Mouse (Mus musculus) stomach, embryonic 16.5 days (tissue): Measurements from ENCODE around the gene Bbs9. TPM values are rescaled to one million over a fixed set of nuclear protein-coding genes. Genes with fewer than 3 reads are reported as not detected.
"Not testable (repeated sequence)": the region's sequence is repeated elsewhere in the genome, so short reads cannot be mapped to it uniquely, and the experiment has no call there.

Experiments used
- ATAC-seq: fragments of 200-750 bp; cut with Nextera tagmentation; 2 replicates; pipeline ENCODE4 v1.8.0; 2017; ENCODE audit warnings: moderate number of reproducible peaks, moderate TSS enrichment; ENCODE audit not compliant: insufficient read depth, low FRiP score
- H3K27ac ChIP-seq: fragments of 300-500 bp; sonication (generic); 2 replicates; pipeline ENCODE4 v1.5.1; 2014; ENCODE audit warnings: low read length
- H3K27me3 ChIP-seq: fragments of 300-500 bp; sonication (generic); 2 replicates; pipeline ENCODE4 v1.6.1; 2014; ENCODE audit warnings: low read length, control low read depth, mixed read lengths; ENCODE audit not compliant: control insufficient read depth, insufficient read depth
- H3K36me3 ChIP-seq: fragments of 300-500 bp; sonication (generic); 2 replicates; pipeline ENCODE4 v1.6.1; 2014; ENCODE audit warnings: low read length; ENCODE audit not compliant: control insufficient read depth, insufficient read depth
- H3K4me1 ChIP-seq: fragments of 300-500 bp; sonication (generic); 2 replicates; pipeline ENCODE4 v1.6.1; 2014; ENCODE audit warnings: low read length, control low read depth, mixed read lengths; ENCODE audit not compliant: control insufficient read depth, insufficient read depth
- H3K4me2 ChIP-seq: fragments of 300-500 bp; sonication (generic); 2 replicates; pipeline ENCODE4 v1.6.1; 2014; ENCODE audit warnings: low read depth, low read length, mixed read lengths
- H3K4me3 ChIP-seq: fragments of 300-500 bp; sonication (generic); replicated peaks from 2 replicates; pipeline ENCODE4 v1.5.1; 2014; ENCODE audit warnings: mild to moderate bottlenecking, low read length
- H3K9ac ChIP-seq: fragments of 300-500 bp; sonication (generic); 2 replicates; pipeline ENCODE4 v1.6.1; 2014; ENCODE audit warnings: low read length
- H3K9me3 ChIP-seq: fragments of 300-500 bp; sonication (generic); replicated peaks from 2 replicates; pipeline ENCODE4 v1.6.1; 2016; ENCODE audit warnings: low read length, control low read depth; ENCODE audit not compliant: control insufficient read depth
- WGBS: fragments of 180-500 bp; shearing (Covaris S2); extraction: QIAGEN DNeasy Blood & Tissue Kit; methylation state at CpG from one replicate; pipeline ENCODE4 v1.1.7; 2014; 5-methylcytosine and 5-hydroxymethylcytosine counted together
- polyA plus RNA-seq: library from polyadenylated mRNA; unstranded; fragments of >200 nt; fragmentation: Nextera tagmentation; extraction: Ambion mirVana; gene quantifications from 2 replicates; pipeline ENCODE4 v1.2.1, GENCODE M21; 2015

The Bbs9 gene
- polyA plus RNA-seq, 1 experiment from 2014 or later, result 12.2 TPM

GRCm38 (mm10) chr9:22849212-22849611 is 373.7 kb downstream of the Bbs9 start:
- H3K9ac ChIP-seq, result no peak overlapping the region
- H3K4me2 ChIP-seq, result no peak overlapping the region
- H3K27me3 ChIP-seq, result no peaks in the 10 kb centered on the region
- no peaks in the 10 kb centered on the region for H3K36me3 ChIP-seq
- H3K27ac ChIP-seq, result no peak overlapping the region
- 60% methylated on average over 4 of the region's 4 CpGs for WGBS
- no peak for ATAC-seq
- H3K9me3 ChIP-seq, result no peaks in the 10 kb centered on the region
- no peaks in the 10 kb centered on the region for H3K4me1 ChIP-seq
- H3K4me3 ChIP-seq, result no peak overlapping the region

GRCm38 (mm10) chr9:22869147-22869546 is 393.6 kb downstream of the Bbs9 start:
- H3K27ac ChIP-seq, H3K27me3 ChIP-seq, H3K4me1 ChIP-seq, H3K9ac ChIP-seq, H3K4me2 ChIP-seq, H3K4me3 ChIP-seq, H3K9me3 ChIP-seq, H3K36me3 ChIP-seq, ATAC-seq: not testable (repeated sequence)
- WGBS, result 78% methylated on average over 6 of the region's 6 CpGs

- H3K9me3 ChIP-seq, result no peaks in the 10 kb centered on the region
- H3K4me3 ChIP-seq, result no peak overlapping the region
- H3K9ac ChIP-seq, result no peak overlapping the region
- no peaks in the 10 kb centered on the region for H3K27me3 ChIP-seq
- WGBS, result 86% methylated on average over 3 of the region's 3 CpGs
- H3K36me3 ChIP-seq, result no peaks in the 10 kb centered on the region
- 0 out of 2 replicates have a peak, but pooled peaks cover 3% of the 10 kb centered on the region for H3K4me1 ChIP-seq
- no peak overlapping the region for H3K4me2 ChIP-seq
- H3K27ac ChIP-seq, result no peak overlapping the region
- ATAC-seq, result no peak
Measured at GRCm38 (mm10) chr9:22870661-22871060, 395.1 kb downstream of the Bbs9 start.

GRCm38 (mm10) chr9:22875231-22875630 is 399.7 kb downstream of the Bbs9 start:
- Histone ChIP-seq H3K27ac (no peak overlapping the region), H3K27me3 (no peaks in the 10 kb centered on the region), H3K4me1 (0 out of 2 replicates have a peak, but pooled peaks cover 3% of the 10 kb centered on the region), H3K9ac (no peak overlapping the region), H3K4me2 (no peak overlapping the region), H3K9me3 (no peaks in the 10 kb centered on the region), H3K36me3 (no peaks in the 10 kb centered on the region), H3K4me3 (no peak overlapping the region)
- WGBS, result 46% methylated on average over 1 of the region's 1 CpGs
- no peak; the same call in 1 of the 2 replicates for ATAC-seq

- no peaks in the 10 kb centered on the region for H3K27me3 ChIP-seq
- H3K9me3 ChIP-seq, result no peaks in the 10 kb centered on the region
- H3K36me3 ChIP-seq, result no peaks in the 10 kb centered on the region
- no peak for ATAC-seq
- 70% methylated on average over 3 of the region's 3 CpGs for WGBS
- no peak overlapping the region for H3K27ac ChIP-seq
- 0 out of 2 replicates have a peak, but pooled peaks cover 3% of the 10 kb centered on the region for H3K4me1 ChIP-seq
- no peak overlapping the region for H3K4me2 ChIP-seq
- H3K9ac ChIP-seq, result no peak overlapping the region
- no peak overlapping the region for H3K4me3 ChIP-seq
Measured at GRCm38 (mm10) chr9:22879266-22879665, 403.8 kb downstream of the Bbs9 start.

GRCm38 (mm10) chr9:22886351-22886750 is 410.8 kb downstream of the Bbs9 start:
- Histone ChIP-seq H3K36me3 (no peaks in the 10 kb centered on the region), H3K4me3 (no peak overlapping the region), H3K27ac (no peak overlapping the region), H3K4me2 (no peak overlapping the region), H3K9ac (no peak overlapping the region), H3K9me3 (no peaks in the 10 kb centered on the region), H3K27me3 (no peaks in the 10 kb centered on the region), H3K4me1 (no peaks in the 10 kb centered on the region)
- ATAC-seq, result no peak
- WGBS, result 77% methylated on average over 4 of the region's 4 CpGs

- Histone ChIP-seq H3K36me3 (no peaks in the 10 kb centered on the region), H3K4me2 (no peak overlapping the region), H3K27me3 (no peaks in the 10 kb centered on the region), H3K9me3 (no peaks in the 10 kb centered on the region), H3K27ac (no peak overlapping the region), H3K4me1 (no peaks in the 10 kb centered on the region), H3K4me3 (no peak overlapping the region), H3K9ac (no peak overlapping the region)
- ATAC-seq, result no peak
- 66% methylated on average over 3 of the region's 3 CpGs for WGBS
Measured at GRCm38 (mm10) chr9:22905434-22905833, 429.9 kb downstream of the Bbs9 start.

- ATAC-seq, result no peak
Measured at GRCm38 (mm10) chr9:22916808-22917207, 441.3 kb downstream of the Bbs9 start.

GRCm38 (mm10) chr9:22935645-22936044 is 460.1 kb downstream of the Bbs9 start:
- Histone ChIP-seq H3K9me3 (no peaks in the 10 kb centered on the region), H3K27ac (no peak overlapping the region), H3K36me3 (no peaks in the 10 kb centered on the region), H3K4me2 (no peak overlapping the region), H3K4me3 (no peak overlapping the region), H3K27me3 (no peaks in the 10 kb centered on the region), H3K9ac (no peak overlapping the region), H3K4me1 (no peaks in the 10 kb centered on the region)
- no peak for ATAC-seq

More at GRCm38 (mm10) chr9:22916808-22917207, 441.3 kb downstream of the Bbs9 start:
- H3K9ac ChIP-seq, result no peak overlapping the region
- no peaks in the 10 kb centered on the region for H3K27me3 ChIP-seq
- H3K4me2 ChIP-seq, result no peak overlapping the region
- H3K4me1 ChIP-seq, result no peaks in the 10 kb centered on the region
- no peaks in the 10 kb centered on the region for H3K9me3 ChIP-seq
- H3K27ac ChIP-seq, result no peak overlapping the region
- H3K36me3 ChIP-seq, result no peaks in the 10 kb centered on the region
- no peak overlapping the region for H3K4me3 ChIP-seq
